Mouse (Mus musculus): Measurements from ENCODE around the gene Nqo1.

The Nqo1 gene

GRCm38 (mm10) chr8:107403038-107403781 lies at the start of gene Nqo1:
Nqo1 (minus strand) TSS chr8:107403206.
- DNase-seq (ENCODE audit: low spot score in 2 of 2): peak; percentile 67 to 83

GRCm38 (mm10) chr8:107451414-107452066 lies 48.5 kb upstream of the Nqo1 start:
- no peak for DNase-seq (ENCODE audit: low spot score in 2 of 2)

- DNase-seq (ENCODE audit: low spot score in 2 of 2): no peak
Measured at GRCm38 (mm10) chr8:107449655-107450054, 46.6 kb upstream of the Nqo1 start.

- DNase-seq (ENCODE audit: low spot score in 2 of 2): no peak
Measured at GRCm38 (mm10) chr8:107449130-107449529, 46.1 kb upstream of the Nqo1 start.

GRCm38 (mm10) chr8:107448382-107448889 lies 45.4 kb upstream of the Nqo1 start:
- no peak for DNase-seq (ENCODE audit: low spot score in 2 of 2)

DNA sequence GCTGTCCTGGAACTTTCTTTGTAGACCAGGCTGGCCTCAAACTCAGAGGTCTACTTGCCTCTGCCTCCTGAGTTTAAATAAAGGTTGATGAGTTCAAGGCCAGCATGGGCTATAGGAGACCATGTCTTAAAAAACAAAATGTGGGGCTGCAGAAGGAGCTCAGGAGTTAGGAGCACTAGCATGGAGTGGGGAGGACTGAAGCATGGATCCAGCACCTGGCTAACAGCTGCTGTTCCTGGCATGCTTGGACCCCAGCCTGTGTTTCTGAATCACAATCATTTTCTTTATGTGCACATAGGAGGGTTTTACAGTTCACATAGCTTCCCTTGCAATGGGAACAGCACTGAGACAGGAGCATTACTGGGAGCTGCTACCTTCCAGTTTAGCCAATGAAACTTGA lies 44.7 kb upstream of the Nqo1 start:
- DNase-seq (ENCODE audit: low spot score in 2 of 2): no peak

- no peak for DNase-seq (ENCODE audit: low spot score in 2 of 2)
Measured at GRCm38 (mm10) chr8:107444626-107445025, 41.6 kb upstream of the Nqo1 start.

DNA sequence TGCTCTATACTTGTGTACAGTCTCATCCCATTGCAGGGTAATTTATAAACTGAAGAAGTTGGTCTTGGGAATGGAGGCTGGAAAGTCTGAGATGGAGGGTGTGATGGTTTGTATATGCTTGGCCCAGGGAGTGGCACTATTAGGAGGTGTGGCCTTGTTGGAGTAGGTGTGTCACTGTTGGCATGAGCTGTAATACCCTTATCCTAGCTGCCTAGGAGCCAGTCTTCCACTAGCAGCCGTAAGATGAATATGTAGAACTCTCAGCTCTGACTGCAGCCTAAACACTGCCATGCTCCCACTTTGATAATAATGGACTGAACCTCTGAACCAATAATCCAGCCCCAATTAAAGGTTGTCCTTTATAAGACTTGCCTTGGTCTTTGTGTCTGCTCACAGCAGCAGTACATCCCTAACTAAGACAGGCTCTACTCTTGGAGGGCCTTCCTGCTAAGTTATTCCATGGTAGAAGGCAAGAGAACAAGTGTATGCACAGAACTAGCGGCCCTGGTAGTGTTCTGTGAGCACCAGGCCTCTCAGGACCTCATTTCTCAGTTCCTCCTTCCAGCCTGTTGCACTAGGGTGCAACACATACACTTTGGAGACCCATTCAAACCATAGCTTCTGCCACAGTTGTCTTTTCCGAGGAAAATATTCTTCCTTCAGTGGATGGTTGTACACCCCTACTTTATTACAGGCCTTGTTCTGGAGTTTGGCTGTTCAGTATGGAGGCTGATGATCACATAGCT lies 37.0 kb upstream of the Nqo1 start:
- peak in 1 of 2 experiments; percentile 45 for DNase-seq (ENCODE audit: low spot score in 2 of 2)

DNA sequence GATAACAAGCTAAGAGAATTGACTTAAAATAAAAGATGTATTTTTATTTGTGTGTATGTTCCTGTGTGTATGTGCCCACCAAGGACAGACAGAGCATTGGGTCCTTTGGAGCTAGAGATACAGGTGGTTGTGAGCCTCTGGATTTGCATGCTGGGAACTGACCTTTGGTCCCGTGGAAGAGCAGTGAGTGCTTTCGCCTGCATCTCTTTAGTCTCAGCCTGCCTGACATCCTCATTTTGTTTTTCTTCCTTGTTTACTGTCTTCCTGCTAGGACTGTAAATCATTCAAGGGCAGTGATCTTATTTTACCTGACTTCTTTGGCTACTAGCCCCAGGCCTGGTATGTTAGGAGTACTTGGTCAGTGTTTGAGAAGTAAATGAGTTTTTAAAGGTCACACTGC lies 34.7 kb upstream of the Nqo1 start:
- DNase-seq (ENCODE audit: low spot score in 2 of 2): no peak

DNA sequence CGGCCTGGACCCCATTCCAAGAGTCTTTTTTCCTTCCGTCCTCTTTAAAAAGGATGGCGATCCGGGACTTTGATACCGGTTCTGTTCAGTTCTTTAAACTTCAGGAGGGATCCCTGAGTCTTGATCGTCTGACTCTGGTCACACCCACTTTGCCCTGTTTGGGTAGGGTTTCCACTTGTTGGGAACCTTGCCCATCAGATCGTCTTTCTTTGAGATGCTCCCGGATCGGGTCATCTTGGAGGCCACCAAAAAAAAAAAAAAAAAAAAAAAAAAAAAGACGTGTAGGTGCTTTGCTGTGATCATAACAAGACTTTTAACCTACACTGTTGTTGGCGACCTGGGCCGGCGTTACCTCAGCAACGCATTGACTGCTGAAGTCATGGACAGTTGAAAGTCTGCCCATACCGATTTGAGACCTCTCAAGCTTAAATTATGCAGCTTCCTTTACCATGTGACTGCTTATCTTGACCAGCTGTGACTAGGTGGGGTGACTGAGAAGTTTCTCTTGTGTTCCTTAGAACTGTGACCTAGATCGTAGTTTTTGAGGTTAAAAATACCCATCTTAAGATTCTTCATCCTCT lies 33.9 kb upstream of the Nqo1 start:
- peak; percentile 59 to 78 for DNase-seq (ENCODE audit: low spot score in 2 of 2)

DNA sequence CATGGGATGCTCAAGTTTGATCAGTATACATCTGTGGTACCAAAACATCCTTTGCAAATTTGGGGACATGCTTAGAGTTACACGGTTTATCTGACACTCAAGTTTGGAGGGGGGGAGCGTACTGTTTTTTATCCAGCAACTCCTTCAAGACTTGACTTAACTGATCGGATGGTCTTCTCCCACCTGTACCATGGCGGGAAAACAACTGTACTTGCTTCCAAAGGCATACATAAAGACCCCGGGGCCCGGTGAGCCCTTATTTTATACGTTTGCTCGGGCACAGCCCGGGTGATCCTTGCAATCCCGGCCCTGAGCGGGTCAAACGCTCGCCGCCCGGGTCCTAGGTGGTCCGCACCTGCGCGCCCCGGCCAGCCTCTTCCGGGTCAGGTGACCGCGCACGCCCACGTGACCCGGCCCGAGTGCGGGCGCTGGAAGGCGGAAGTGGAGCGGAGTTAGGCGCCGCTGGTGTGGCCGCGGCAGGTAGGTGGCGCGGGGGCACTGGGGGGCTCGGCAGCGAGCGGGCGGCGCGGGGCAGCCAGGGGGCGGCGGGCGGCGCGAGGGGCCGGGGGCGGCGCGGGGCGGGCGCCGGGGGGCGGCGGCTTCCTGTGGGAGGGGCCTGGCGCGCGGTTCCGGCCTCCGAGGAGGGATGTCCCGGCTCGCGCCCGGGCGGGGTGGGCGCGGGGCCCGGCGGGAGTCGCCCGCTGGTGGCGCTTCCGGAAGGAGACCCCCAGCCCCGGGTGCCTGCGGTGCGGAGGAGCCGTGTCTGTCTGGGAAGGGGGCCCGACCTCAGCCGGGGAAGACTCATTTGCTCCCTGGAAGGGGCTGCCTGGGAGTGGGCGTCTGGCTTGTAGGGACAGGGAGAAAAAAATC lies 33.2 kb upstream of the Nqo1 start, which contains the start of gene Wwp2:
TSS of gene Wwp2 (plus strand) at position 404 of the 870 bp plus-strand sequence.
- peak; percentile 87 to 91 for DNase-seq (ENCODE audit: low spot score in 2 of 2)

DNA sequence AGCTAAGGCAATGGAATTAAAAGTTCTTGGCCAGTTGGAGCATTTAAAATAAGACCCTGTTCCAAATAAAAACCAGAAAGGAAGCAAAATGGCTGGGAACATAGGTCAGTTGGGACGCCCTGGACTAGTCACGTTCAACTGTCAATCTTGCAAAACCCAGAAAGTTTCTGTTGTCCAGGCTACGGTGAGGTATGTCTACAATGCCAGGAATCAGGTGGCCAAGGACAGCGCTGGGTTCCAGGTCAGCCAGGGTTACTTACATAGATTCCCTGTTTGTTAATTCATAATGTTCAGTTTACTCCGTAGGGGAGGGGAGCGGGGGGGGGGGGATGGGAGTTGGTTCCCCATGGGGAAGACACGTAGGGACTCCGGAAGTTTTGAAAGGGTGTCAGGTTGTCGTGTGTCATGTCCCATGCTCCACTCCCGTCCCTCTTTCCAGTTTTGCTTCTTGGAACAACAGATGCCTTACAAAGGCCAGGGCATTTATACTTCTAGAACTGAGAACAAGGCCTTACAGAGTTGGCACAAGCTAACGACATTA lies 32.5 kb upstream of the Nqo1 start:
- no peak for DNase-seq (ENCODE audit: low spot score in 2 of 2)

GRCm38 (mm10) chr8:107430821-107431220 lies 27.8 kb upstream of the Nqo1 start:
- DNase-seq (ENCODE audit: low spot score in 2 of 2): no peak

GRCm38 (mm10) chr8:107425230-107425597 lies 22.2 kb upstream of the Nqo1 start:
- no peak for DNase-seq (ENCODE audit: low spot score in 2 of 2)

DNA sequence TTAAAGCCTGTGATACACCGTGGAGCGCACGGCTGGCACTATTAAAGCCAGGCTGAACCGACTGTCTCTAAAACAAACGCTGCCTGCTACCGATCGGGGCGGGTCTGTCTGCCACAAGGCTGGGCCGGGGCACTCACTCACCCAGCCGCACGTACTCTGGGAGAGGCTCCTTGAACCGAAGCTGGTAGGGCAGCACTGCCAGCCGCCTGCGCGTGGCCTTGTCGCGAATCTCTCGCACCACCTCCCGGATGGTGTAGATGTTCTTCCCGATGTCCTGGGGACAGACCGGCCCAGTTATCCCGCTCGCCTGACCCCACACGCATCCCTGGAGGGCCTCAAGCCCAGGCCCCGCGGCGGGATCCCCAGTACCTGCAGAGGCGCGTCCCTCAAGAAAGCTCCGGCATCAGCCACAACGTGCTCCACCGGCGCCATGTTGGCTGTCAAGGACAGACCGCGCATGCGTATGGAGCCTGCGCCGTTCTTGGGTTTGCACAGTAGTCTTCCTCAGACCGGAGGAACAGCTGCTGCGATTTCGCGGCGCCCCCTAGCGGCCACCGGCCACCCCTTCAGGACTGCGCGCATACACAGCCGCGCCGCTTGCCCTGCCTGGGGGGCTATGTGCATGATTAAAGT lies 21.7 kb upstream of the Nqo1 start, which contains the start of gene Nob1:
TSS of gene Nob1 (minus strand) at position 455 of the 633 bp plus-strand sequence.
- peak; percentile 96 to 98 for DNase-seq (ENCODE audit: low spot score in 2 of 2)

- DNase-seq (ENCODE audit: low spot score in 2 of 2): no peak
Measured at GRCm38 (mm10) chr8:107424176-107424575, 21.2 kb upstream of the Nqo1 start.

DNA sequence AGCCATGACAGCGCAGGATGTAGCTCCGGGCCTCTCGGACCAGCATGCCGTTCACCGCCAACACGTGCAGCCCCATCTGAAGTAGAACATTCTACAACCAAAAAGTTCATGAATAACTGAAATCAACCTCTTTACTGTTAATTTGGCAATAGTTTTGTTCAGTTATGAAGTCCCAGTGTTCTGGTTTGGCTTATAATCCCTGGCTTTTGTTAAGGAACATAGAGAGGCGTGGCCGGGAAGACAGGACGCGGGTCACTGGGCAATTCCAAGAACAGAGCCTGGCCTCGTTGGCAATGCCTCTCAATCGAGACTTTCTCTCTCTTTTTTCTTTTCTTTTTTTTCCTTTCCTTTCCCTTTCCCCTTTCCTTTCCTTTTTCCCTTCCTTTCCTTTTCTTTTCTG lies 14.0 kb upstream of the Nqo1 start:
- no peak for DNase-seq (ENCODE audit: low spot score in 2 of 2)

DNA sequence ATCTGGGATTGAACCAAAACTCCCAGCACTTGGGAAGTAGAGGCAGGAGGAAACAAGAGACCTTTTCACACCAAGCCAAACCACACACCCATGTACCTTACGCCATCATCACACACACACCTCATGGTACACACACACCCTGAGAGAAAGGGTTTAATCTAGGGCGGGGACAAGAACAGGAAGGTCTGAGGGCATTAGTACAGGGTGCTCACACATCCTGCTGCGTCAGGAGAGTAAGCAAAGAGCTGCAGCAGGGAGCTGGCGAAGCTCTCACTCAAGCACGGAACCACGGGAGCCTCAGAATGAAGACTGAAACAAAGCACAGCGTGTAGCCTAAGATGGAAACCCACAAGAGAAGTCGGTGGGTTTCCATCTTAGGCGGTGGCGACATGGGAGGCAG lies 10.9 kb upstream of the Nqo1 start:
- no peak for DNase-seq (ENCODE audit: low spot score in 2 of 2)

- no peak for DNase-seq (ENCODE audit: low spot score in 2 of 2)
Measured at GRCm38 (mm10) chr8:107412552-107412951, 9.5 kb upstream of the Nqo1 start.

- DNase-seq (ENCODE audit: low spot score in 2 of 2): no peak
Measured at GRCm38 (mm10) chr8:107411391-107411790, 8.4 kb upstream of the Nqo1 start.
